Mouse (Mus musculus) frontal cortex, adult (tissue): ENCODE measurements around the gene Arhgap25.
A peak's percentile ranks its signal among the peaks of the same experiment; 100 is the strongest.
"Not testable (repeated sequence)": the region's sequence is repeated elsewhere in the genome, so short reads cannot be mapped to it uniquely, and the experiment has no call there.

Source experiments
- ATAC-seq: cut with Nextera tagmentation; 2 replicates; pipeline ENCODE4 v1.9.2; 2017; ENCODE audit warnings: mild to moderate bottlenecking, moderate library complexity, mixed read lengths; ENCODE audit not compliant: low TSS enrichment

The Arhgap25 gene

DNA sequence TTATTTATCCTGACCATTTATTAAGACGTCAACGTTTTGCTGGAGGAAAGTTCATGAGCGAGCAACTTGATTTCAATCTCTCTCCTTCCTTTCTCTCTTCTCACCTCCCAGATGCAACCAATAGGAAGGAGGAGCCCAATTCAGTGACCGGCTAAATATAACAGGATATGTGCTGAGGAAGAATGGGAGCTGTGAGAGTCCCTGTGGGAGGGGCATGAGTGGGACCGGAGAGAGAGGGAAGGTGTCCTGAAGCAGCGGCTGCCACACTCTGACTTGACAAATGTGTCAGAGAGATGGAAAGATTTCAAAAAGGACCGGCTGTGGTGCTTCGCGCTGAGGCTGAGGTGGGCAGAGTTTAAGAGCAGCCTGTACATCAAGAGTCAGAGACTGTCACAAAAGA lies 2.6 kb upstream of the Arhgap25 start:
- ATAC-seq = peak; percentile 91

DNA sequence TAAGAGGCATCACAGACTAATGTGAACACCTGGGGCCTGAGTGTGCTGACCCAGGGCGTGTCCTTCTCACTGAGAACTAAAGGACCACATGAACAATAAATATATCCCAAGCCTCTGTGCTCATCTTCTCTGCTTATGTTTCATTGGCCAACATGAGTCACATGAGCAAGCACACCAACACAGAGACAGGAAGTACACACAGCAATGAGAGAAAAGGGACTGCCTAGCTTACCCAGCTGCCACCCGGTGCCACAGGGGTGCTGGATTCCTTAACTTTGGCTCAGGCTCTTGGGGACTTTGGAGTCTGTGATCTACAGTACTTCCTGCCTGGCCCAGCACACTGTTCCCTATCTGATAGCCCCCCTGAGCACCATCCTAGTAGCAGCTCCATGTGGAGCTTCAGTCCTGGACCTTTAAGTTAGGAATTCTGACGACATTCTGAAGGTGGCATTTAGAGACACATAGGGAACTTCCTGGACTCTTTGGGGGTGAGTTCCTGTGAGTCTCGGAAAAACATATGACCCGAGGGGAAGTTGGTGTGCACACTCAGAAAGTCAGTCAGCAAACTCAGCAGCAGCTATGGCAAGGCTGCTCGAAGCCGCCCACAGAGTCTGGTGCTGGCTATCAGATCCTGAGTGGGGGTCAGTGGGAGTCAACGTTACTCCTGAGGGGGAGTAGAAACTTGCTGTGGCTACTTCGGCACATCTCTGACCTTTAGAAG lies 2.0 kb upstream of the Arhgap25 start:
- no peak for ATAC-seq

DNA sequence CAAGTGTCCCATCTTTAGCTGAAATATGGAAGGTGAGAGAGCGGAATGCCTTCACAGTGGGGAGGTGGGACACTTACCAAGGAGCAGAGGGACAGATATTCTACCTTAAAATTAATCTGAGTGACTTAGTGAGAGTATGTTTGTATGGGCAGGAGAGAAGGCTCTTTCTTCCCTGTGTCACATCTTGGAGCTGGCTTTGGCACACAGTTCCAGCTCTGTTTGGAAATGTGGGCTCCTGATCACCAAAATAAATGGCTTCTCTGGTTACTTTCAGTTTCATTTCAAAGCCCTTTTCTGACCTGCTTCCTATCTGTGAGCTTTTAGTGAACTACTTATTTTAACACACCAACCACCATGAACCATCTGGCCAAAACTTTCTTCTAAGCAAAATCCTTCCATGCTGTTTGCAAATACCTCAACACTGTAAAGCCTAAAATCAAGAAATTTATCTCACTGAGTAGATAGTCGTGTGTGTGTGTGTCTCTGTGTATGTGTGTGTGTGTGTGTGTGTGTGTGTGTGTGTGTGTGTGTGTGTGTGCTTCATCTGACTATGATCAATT lies 1.5 kb downstream of the Arhgap25 start:
- no peak for ATAC-seq

DNA sequence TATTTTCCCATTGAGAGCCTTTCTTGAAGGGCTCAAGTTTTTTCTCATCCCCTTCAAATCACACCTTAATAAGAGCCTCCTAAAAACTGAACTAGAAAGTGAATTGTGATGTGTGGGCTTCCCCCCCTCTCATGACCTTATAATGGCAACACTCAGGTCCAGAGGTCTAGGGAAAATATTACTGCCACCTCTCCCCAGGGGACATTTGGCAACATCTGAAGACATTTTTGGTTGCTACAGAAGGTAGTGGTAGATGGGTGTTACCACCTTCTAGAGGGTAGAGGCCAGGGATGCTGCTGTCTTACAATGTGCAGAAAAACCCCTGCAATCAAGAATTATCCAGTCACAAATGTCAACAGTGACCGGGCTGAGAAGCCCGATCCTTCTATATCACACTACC lies 2.7 kb downstream of the Arhgap25 start:
- ATAC-seq = no peak

DNA sequence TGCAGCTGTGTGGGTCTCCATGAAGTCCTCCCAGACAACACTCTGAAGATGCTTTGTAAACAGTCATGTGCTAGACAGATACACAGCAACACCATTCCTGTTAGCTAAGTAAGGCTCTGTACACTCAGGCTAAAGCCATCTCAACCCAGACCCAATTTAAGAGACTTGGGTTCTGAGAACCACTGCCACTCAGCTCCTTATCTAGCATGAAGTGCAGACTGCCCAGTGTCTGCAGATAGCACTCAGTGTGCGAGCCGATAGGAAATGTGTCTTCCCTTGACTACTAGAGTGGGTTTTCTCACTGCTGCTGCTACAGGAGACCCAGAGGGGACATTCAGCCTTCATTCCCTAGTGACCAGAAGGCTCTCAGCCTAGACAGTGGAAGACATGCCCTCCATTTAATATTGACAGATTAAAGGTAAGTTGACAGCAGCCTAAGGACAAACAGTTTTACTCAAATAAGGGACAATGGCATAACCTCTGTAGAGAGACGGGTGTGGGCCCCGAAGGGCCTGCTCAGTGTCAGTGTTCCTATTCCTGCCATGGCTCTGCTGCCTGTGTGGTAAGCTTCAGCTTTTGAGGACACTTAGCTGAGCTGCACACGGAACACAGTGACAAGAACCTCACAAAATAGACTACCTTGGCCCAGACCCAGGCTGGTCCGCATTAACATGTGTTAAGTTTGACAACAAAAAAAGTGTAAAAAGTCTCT lies 5.1 kb downstream of the Arhgap25 start:
- peak; percentile 29; the same call in 1 of the 2 replicates for ATAC-seq

DNA sequence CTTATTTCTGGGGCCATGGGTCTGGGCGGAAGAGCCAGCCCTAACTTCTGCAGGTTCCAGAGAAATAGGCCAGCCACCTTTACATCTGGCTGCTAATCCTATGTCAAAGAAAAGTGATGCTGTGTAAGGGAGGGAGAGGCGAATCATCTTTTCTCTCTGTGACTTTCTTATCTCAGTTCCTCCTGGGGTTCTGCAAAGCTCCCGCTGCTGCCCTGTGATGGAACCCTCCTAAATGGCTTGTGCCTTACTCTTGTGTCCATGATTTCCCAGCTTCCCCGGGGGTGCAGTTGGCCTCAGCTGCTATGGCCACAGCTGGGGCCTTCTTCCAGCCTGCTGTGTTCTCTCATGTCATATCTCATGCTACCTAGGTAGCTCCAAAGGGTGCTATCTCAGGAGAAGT lies 5.7 kb downstream of the Arhgap25 start:
- no peak for ATAC-seq

DNA sequence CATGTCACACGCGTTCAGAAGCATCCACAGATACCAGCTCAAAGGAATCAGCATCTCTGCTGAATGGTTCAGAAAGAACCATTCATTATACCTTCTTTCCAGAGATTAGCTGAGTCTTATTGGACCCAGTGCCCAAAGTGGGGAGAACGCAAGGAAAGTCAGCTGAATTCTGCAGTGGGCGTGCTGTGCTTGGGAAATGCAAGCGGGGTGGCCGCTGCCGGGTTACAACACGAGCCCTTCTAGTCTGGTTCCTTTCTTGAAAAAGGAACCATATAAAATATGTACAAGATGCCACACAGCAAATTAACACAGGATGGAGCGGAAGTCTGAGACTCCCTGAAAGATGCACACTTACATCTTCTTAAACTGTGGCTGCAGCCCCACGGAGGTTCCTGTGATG lies 7.9 kb downstream of the Arhgap25 start:
- ATAC-seq = no peak

DNA sequence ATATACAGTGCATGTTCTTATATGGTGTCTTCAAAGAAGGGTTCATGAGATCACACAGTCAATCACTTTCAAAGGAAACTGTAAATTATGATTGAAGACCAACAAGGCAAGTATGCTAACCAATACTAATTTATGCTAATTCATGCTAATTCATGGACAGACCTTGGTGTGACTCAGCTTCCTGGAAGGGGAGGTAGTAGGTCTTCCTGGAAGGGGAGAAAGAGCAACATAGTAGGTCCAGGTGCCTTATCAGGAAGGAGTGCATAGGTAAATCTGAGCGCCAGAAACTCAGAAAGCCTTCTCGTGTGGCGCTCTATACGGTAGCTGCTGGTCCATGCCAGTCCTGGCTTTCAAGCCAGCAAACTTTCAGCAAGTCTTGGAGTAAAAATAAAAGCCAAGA lies 8.8 kb downstream of the Arhgap25 start:
- no peak for ATAC-seq

DNA sequence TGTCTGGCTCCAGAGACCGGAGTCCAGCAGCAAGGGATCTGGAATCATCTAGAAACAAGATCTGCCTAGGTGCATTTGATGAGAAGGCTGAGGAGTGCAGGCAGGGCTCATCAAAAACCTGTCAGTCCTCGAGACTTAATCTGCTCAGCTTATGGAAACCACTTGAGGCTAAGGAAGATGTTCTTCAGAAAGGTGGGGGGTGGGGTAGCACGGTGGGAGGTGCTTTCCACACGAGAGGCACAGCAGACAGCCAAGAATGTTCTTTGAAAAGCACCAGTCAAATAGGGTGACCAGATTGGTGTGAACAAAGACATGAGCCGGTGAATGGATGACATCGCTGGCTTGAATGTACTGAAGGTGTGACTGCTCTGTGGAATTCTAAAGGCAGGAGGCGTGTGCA lies 9.3 kb downstream of the Arhgap25 start:
- no peak for ATAC-seq

DNA sequence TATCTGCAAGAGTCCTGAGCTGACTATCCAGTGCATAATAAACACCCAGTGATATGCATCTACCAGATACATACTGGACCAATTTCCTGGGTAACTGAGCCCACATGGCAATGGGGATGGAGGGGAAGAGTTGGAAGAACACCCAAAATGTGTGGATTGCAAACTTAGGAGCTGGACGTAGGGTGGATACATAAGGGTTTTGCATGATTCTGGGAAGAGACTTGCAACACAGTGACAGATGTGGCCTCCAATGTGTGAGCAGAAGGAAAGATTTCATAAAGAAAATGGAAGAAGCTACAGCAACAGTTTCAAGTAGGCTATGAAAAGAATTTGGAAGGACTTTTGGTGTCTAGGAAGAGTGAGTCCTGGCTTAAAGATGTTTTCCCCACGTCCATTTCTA lies 10.0 kb downstream of the Arhgap25 start:
- ATAC-seq = peak; percentile 69

DNA sequence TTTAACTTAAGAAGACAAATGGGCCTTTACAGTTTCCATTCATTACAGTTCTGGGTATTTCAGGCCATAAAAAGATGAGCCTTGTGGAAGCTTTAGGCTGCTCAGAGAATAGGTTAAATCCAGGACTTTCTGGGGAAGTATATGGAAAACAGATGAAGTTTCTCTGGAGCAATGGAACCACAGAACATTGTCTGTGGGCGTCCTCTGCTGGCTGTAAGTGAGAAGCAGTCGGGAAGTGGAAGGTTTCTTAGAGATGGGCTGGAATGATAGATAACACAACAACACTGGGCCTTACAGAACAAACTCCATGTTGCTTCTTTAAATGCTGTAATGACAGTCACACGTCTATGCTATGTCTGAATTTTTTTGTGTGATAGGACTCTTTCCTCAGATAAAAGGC lies 10.8 kb downstream of the Arhgap25 start:
- peak; percentile 64 for ATAC-seq

DNA sequence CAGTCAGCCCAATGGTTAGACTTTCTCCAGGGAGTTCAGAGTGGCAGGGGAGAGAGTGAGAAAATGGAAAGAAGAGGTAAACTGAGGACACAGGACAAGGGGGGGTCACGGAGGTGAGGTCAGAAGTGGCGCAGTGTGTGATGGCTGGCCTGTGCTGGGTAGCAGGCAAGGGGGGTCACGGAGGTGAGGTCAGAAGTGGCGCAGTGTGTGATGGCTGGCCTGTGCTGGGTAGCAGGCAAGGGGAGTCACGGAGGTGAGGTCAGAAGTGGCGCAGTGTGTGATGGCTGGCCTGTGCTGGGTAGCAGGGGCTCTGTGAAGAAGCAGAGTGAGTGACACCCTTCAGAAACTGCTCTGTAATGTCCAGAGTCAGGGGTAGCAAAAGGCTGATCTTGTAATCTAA lies 11.4 kb downstream of the Arhgap25 start:
- not testable (repeated sequence) for ATAC-seq

DNA sequence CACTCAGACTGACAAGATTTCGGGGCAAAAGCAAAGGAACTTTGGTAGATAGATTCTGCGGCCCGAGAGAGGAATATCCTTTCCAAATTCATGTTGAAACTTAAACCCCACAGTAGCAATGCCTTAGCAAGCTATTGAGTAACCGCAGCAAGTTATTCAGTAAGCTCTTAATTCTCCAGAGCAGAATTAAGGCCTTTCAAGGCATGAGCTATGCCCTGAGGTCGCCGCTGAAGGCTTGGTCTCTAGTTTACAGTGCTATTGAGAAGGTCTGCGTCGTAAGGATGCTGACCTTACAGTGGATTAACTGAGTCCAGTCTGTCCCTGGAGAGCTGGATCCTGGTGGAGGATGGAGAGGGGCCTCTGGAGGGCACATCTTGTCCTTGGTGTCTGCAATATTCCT lies 12.5 kb downstream of the Arhgap25 start:
- ATAC-seq = no peak

DNA sequence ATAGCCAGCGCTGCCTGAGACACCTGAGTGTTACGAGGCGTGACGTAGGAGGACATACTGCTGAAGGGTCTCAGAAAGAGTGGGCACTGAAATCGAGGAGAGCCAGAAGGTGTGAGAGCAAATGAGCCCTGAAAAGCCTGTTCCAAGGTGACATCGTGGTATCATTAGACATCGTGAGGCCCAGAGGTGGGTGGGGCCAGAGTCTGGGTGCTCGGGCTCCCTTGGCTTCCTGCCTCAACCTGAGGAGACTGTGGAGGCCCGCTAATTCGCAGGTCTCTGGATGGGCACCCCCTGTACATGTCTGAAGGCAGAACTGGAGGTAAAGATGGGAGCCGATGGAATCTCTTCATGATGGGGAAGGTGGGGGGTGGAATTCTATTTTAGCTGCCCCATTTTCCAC lies 13.2 kb downstream of the Arhgap25 start:
- no peak for ATAC-seq

DNA sequence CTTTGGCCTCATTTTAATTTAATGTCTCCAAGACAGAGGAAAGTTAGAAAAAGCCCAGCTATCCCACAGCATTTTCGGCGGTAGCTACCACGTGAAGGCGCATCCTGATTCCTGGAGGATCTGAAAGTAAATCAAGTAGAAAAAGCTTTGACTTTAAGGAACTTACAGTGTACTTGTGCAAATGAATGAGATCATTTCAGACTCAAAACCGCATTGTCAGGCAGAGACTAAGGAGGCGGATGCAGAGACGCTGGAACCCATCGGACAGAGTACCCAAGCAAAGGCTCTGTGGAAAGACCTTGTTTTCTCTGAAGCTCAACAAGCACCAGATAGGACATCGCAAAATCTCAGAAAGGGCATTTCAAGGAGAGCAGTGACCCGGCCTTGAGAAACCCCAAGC lies 14.4 kb downstream of the Arhgap25 start:
- ATAC-seq = no peak

DNA sequence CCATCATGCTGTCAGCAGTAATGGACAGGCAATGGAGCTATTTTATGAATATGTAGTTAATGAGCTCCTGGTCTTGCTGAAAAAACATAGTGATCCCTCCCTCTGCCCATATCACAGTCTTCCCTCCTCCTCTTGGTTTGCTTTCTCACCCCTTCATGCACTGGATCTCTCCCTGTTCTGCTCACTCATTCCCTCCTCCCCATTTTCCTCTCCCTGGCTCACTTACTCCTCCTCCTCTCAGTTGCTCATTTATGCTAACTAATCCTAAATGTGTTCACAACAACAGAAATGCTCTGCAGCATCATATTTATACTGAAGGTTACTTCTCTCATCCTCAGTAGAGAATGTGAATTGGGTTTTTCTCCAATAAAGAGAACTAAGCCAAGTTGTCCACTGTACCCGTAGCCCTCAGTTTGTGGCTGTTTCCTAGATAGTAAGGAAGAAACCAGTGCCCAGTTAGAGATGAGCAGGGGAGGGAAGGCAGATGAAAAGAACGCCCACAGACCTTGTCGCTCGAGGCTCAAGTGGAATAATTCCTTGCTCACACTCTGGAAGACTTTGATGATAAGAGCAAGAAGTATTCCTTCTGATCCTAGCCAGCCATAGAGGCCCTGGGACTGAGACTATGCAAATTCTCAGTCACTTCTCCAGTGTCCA lies 15.2 kb downstream of the Arhgap25 start:
- peak; percentile 61 for ATAC-seq

DNA sequence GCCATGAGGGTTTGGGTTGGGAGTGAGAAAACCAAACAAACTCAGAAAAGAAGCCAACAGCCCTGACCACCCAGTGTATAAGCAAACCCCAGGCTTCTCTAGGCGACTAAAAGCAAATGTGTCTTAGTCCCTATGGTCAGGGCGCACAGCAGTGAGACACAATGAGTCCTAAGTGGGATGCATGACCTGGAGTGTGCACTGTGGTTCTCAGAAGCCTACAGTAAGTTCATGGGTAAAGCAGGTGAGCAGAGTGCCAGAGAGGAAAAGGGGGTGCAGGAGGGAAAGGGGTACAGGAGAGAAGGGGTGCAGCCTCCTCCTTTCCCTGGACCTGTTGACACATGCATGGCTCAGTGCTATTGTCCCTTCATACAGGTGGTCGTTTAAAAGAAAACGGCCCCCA lies 18.7 kb downstream of the Arhgap25 start:
- no peak for ATAC-seq

DNA sequence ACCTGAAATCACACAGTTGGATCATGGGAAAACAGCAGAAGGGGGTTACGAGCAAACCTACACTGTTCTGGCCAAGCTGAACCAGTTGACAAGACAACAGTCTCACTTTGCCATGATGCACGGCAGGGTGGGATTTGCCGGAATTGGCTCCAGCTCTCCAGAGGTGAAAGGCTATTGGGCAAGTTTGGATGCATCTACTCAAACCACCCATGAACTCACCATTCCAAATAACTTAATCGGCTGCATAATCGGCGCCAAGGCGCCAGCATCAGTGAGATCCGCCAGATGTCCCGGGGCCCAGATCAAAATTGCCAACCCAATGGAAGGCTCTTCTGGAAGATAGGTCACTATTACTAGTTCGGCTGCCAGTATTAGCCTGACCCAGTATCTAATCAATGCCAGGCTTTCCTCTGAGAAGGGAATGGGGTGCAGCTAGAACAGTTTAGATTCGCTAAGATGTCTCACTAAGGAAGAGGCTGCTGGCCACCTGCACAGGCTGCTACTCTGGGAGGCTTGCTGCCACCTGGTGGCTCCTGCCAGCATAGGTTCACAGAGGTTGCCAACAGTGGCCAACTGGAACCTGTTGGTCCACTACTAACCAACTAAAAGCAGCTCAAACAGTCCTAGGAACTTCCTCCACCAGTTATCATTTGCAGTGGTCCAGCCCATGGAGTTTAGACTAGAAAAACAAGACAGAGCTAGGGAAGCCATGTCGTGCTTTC lies 19.9 kb downstream of the Arhgap25 start:
- ATAC-seq = peak; percentile 50; the same call in 1 of the 2 replicates

DNA sequence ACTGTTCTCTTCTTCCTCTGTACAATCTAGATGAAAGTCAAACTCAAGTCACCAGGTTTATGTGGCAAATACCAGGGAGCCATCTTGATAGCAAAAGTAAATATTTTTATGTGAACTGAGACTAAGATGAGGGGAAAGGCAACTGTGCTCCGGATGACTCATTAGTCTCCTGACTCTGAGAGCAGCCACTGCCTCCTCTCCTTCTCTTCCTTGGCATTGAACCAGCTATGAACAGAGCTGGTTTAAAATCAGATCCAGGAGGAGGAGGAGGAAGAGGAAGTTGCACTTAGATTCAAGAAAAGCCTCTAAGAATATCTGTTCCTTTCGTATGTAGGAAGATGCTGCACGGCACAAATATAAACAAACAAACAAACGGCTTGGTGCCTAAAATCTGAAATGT lies 22.1 kb downstream of the Arhgap25 start:
- ATAC-seq = peak; percentile 91

DNA sequence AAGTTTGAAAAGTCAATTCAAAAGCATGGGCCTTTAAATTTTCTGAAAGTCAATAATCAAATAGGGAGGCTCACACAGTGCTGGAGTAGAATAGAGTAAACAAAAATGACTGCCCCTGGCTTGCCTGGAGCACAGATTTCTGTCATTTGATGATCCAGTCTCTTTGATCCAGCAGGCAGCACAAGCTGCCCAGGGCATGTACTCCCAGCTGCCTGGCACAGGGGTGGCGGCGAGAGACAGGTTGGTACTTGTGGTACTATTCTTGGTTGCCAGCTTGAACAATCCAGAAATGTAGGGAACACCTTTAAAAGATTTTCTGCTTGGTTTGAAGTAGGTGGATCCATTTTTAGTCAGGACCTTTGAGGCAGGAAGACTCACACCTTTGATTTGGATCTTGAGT lies 23.3 kb downstream of the Arhgap25 start:
- ATAC-seq = no peak

DNA sequence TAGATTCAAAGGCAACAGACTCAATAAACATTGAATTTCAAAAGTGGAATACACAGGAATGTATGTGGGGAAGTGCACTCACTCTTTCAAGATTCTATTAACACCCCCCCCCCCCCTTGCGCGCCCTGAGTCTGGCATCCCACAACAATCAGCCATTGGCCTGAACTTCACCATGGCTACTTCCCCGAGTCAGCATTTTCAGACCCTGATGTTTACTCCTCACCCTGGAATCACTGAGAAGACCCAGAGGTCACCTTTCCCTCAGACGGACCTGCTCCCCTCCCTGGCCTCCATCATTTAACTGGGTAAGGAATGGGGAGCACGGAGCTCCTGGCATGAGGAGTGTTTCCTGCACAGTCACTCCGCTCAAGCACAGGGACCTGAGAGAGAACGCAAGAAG lies 28.2 kb downstream of the Arhgap25 start:
- ATAC-seq = no peak

DNA sequence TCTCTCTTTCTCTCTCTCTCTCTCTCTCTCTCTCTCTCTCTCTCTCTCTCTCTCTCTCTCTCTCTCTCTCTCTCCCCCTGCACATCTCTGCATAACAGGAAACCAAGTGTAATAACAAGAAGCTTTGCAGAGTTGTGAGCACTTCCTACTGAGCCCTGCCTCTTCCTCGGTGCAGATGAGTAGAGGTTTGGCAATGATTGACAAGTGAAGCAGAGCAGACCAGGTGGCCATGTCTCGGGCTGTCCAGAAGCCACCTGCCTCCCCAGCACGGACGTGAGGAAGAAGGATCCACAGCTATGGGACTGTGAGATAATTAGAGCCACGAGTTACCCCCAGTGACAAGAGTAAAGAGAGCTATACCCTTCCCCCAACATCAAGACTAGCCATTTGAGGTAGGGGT lies 29.1 kb downstream of the Arhgap25 start:
- no peak for ATAC-seq
